18 mouse cellular contexts compared by ENCODE assay signal in the genomic region with DNA sequence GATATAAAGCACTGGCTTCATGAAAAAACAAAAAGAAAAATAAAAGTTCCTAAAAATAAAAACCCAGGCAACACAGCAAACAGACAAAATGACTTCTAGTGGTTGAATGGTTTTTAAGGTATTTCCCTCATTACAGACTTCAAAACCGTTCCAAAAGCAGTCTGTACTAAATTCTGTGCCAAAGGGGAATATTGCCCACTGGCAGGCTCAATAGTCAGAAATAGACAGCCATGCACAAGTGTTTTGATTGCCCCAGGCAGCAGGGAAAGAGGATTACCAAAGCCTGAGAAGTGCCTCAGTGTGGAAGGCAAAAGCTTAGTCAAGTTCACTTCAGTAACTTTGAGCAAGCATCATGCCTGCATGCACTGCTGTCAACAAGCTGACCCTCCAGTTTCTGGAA.
"Had no signal": no experiment of that assay in that cellular context is flagged by ENCODE, and none has a peak within 500 bp of the region (broad histone marks: within the 10 kb centered on the region; RNA-seq: fewer than 3 reads in every experiment).

No protein-coding gene starts in this region.

- H3K27ac ChIP-seq: kidney, postnatal 0 days; layer of hippocampus, adult 2 months; liver, embryonic 14.5 days; macrophage; midbrain, embryonic 12.5 days; neural tube, embryonic 13.5 days; stomach, embryonic 15.5 days had no signal

- H3K36me3 ChIP-seq: midbrain, embryonic 12.5 days; neural tube, embryonic 13.5 days; stomach, embryonic 15.5 days had no signal

- H3K9ac ChIP-seq: liver, embryonic 14.5 days; liver, postnatal 0 days; lung, embryonic 14.5 days; midbrain, embryonic 12.5 days; neural tube, embryonic 13.5 days; stomach, embryonic 15.5 days had no signal

- DNase-seq: kidney, postnatal 25 days; layer of hippocampus, adult 9-11 months; liver, postnatal 0 days; lung, embryonic 14.5 days; right cerebral cortex, postnatal 25 days; spleen, adult 18-20 months; thymus, postnatal 25 days had no signal

- H3K4me1 ChIP-seq: midbrain, embryonic 12.5 days; neural tube, embryonic 13.5 days; stomach, embryonic 15.5 days had no signal

- H3K9me3 ChIP-seq: midbrain, embryonic 12.5 days; neural tube, embryonic 13.5 days; stomach, embryonic 15.5 days had no signal

- H3K4me2 ChIP-seq: liver, embryonic 11.5 days; lung, embryonic 14.5 days; midbrain, embryonic 12.5 days; neural tube, embryonic 13.5 days; stomach, embryonic 15.5 days had no signal

- H3K27me3 ChIP-seq: midbrain, embryonic 12.5 days; neural tube, embryonic 13.5 days; stomach, embryonic 15.5 days had no signal

- ATAC-seq: liver, postnatal 0 days; lung, postnatal 0 days; midbrain, embryonic 16.5 days had no signal

- H3K4me3 ChIP-seq: layer of hippocampus, adult 2 months; midbrain, embryonic 12.5 days; myocyte; neural tube, embryonic 13.5 days; stomach, embryonic 15.5 days had no signal
